Mouse (Mus musculus) cerebellum, adult 18-20 months (tissue): Measurements from ENCODE around the gene Sox9.
A peak's percentile ranks its signal among the peaks of the same experiment; 100 is the strongest.

Experiments
- DNase-seq, 2 experiments: peaks; one replicate each; pipeline ENCODE4 v3.0.0; 2021

The Sox9 gene

DNA sequence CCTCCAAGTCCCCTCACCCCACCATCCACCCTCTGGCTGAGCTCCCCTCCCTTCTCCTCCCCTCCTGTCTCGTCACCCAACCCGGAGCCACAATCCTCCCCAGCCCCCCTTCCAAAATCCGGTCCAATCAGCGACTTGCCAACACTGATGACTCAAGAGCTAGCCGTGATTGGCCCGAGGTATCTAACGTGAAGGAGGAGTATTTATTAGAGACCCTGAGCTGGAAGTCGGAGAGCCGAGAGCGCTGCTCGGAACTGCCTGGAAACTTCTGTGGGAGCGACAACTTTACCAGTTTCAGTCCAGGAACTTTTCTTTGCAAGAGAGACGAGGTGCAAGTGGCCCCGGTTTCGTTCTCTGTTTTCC lies at the start of gene Sox9:
Gene Sox9, plus strand, starts transcription at position 231 of the 363 bp plus-strand sequence.
- DNase-seq, result peak; percentile 19 to 35

DNA sequence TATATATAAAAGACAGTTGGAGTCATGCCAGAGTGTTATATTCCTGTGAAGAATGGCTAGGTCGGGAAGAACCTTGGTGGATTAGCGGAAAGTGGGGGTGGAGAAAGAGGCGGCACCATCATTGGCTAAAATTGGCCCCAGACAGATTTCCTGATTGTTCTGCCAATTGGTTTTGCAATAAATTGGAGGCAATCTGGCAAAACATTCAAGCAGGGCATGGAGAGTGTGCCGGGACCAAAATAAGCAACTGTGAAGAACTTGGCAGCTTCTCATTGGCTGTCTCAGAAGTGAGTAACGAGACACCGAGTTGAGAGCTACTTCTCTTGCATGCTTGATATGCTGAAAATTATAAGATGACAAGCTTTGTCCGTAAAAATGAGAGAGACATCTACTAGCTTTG lies 49.6 kb upstream of the Sox9 start:
- no peak for DNase-seq

DNA sequence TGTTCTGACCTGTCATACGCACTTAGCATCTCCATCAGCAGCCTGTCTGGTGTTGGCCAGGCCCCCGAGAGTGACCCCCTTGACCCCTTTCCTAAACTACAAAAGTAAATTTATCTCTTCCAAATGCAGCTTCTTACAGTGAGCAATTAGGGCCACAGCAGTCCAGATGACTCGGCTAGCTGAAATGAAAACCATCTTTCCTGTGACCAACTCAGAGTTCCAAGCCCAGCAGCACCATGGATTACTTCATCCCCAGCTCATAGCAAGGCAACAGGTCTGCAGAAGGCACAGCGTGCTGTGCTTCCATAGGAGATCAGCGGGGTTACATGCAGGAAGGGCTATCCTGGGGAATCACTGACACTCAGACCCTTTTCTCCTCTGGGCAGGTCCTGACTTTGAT lies 45.0 kb upstream of the Sox9 start:
- DNase-seq, result no peak

DNA sequence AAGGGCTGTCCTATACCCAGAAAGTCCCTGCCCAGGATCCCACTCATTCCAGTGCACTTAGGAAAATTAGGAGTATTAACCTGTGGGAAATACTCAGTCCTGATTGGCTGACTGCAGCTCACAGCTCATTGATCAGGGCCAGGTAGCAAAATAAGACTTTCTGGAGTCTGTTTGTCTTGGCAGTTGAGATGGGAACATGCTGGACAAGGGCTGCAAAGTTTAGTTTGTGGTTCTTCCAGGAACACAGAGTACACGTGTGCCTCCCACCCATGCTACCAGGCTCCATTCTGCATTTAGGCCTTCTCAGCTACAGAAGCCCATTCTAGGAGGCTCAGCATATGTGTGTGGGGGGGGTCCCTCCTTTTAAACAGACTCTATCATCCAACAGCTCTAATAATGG lies 42.3 kb upstream of the Sox9 start:
- DNase-seq, result no peak

DNA sequence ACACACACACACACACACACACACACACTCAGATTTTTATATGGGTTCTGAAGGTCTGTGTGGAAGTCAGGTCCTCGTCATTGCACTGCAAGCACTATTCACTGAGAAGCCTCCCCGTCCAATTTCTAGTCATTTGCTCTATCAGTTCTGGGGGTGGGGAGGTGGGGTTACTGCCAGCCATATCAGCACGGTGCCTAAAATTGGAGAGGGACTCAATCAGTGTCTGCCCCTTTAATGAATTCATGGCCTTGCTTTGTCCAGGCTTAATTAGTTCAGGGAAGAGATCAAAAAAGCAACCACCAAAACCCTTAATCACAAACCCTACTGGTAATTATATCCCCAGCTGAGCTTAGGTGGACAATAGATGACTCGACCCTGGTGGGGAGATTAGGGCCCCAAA lies 25.5 kb upstream of the Sox9 start:
- no peak for DNase-seq

DNA sequence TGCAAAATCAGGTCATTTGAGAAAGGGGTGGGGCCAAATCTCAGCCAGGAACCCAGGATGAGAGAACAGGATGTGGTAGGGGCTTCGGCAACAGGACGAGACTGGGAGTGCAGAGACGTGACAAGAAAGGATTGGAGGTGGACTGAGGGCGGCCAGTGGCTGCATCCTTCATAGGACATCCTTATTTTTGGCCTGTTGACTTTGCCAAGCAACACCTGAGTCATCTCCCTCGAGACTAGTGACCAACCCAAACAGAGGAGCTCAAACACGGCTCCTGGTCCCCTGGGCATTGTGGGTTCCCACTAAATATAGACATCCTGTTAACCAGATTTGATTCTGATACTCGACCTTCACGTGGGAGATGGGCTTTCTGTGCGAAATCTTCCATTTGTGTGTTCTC lies 24.0 kb upstream of the Sox9 start:
- no peak for DNase-seq

DNA sequence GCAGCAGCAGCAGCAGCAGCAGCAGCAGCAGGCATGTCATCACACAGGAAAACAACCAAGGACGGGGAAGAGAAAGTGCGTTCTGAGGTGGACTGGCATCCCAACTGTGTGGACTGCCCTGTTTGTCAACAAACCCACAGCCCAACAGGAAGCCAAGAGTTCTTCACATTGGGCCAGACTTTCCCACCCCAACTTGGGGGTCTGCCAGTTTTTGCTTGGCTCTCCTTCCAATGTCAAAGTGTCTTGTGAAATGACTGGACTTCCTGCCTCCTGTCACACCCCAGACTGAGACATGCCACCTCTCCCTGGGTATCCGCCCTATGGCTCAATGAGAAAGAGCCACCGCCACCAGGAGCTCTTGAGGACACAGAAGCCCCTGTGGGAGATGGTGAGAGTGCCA lies 15.1 kb upstream of the Sox9 start:
- DNase-seq, result no peak

DNA sequence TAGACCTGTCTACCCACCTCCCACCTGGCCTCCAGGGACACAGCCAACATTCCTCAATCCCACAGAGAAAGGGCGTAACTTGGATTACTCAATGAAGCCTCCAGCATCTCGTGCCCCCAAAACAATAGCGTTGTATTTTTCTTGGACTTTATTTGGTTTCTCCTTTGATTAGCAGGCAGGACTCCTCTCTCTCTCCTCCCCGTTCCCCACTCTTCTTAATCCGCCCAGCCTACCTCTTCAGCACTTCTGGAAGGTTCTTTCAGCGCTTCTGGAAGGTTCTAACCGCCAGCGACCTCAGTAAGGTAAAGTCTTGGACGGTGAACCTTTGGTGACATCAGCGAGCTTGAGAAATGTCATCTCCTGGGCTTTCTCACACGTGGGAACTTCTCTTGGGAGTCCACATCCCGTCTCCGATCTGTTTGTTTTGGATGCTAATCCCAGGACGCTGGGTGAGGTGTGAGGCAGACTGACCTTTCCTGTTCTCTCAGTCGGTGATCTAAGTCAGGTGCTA lies 14.4 kb upstream of the Sox9 start:
- no peak for DNase-seq

DNA sequence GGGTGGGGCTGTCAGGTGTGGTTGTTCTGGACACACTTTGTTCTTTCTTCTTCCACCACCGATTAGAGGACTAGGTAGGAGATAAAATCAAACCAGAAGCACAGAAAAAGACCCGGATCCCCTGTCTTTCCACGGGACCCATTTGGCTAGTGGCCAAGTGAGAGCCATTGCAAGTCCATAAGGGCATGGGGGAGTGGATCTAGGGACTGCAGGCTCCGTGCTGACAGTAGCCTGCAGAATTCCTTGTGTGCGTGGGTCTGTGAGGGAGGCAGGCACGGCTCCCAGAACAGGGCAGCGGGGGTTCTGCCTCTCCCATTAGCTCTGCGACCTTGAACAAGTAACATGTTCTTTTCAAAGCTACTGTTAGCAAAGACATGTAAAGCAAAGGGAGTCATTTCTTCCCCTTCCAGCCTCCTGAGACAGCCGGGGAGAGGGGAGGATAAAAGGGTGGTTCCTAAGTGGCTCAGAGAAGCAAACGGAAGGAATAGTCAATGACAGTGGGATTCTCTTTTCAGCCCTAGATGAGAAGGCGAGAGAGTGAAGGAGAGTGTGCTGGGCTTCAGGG lies 9.2 kb upstream of the Sox9 start:
- DNase-seq, result no peak

DNA sequence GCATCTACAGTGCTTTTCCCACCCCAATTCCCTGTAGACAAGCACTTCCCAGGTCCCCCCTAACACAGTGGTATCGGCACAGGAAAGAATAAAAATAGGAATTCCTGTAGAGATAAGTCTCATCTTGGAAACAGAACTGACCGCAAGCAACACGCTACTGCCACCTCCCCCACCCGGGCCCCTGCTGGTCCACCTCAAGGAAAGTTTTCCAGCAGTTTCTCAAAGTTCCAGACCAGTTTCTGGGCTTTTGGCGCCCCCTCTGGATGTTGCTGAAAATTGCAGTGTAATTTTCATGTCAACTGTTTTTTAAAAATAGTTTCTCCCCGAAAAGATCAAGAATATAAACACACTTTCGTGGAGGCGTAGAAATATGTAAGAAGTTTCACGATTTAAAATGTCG lies 2.3 kb upstream of the Sox9 start:
- no peak for DNase-seq

DNA sequence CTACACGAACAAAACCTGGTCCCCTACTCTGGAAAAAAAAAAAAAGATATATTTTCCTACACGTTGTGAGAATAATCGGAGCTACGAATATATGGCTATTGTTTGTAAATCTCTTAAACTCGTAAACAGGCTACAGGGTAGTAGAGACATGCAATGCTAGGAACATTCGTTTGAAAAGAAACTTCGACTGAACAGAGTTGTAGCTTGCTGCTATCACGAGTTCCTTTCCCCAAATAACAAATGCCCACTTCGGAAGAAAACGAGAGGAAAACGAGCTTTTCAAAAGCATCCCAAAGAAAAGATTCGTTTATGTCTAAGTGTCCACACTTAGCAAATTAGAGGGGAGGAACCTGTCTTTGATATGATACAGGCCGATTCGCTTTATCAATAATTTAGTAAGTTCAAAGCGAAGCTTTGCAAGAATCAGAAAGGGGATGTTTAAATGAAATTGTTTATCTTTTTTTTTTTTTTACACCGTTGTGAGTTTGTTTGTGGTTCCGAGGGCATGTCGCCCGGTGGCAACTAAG lies 1.6 kb upstream of the Sox9 start:
- DNase-seq, result no peak

DNA sequence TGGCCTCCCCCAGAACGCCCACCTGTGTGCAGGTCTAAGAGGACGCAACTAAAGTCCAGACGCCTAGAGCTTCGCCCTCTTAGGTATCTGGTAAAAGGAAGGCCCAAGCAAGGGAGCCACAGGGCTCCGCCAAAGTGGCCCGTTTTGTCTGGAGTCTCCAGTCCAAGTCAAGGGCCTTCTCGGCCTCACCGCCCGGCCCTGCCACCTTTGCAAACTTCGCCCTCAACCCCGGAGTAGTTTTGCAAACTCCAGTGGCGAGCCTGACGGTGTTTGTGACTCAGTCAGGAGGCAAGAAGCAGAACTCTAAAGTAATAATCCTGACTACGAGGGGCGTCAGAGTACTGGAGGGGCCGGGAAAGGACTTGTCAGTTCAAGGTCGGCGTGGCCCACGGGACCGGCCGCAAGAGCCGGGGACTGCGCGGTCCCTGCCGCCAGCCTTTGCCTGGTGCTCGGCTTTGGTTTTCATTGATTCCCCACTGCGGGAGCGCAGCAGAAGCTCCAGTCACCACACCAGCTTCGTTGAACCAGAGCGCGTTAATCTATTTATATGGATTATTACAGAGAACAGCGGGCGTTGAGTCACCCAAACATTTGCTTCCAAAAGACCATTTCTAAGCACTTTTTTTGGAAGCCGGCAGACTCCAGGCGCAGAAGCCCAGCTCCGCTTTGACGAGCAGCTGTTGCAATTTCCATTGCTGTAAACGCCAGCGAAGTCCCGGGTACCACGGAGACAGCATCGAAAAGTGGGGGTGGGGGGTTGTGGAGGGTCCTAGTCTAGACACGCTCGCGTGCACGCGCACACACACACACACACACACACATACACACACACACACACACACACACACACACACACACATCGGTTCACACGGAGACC lies 751 bp upstream of the Sox9 start:
- DNase-seq, result no peak

DNA sequence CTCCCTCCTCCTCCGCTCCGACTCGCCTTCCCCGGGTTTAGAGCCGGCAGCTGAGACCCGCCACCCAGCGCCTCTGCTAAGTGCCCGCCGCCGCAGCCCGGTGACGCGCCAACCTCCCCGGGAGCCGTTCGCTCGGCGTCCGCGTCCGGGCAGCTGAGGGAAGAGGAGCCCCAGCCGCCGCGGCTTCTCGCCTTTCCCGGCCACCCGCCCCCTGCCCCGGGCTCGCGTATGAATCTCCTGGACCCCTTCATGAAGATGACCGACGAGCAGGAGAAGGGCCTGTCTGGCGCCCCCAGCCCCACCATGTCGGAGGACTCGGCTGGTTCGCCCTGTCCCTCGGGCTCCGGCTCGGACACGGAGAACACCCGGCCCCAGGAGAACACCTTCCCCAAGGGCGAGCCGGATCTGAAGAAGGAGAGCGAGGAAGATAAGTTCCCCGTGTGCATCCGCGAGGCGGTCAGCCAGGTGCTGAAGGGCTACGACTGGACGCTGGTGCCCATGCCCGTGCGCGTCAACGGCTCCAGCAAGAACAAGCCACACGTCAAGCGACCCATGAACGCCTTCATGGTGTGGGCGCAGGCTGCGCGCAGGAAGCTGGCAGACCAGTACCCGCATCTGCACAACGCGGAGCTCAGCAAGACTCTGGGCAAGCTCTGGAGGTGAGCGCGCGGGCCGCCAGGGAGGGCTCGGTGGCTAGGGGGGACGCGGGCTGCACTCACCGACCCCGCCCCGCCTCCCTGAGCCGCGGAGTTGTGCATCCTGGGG lies 515 bp downstream of the Sox9 start:
- DNase-seq, result no peak

DNA sequence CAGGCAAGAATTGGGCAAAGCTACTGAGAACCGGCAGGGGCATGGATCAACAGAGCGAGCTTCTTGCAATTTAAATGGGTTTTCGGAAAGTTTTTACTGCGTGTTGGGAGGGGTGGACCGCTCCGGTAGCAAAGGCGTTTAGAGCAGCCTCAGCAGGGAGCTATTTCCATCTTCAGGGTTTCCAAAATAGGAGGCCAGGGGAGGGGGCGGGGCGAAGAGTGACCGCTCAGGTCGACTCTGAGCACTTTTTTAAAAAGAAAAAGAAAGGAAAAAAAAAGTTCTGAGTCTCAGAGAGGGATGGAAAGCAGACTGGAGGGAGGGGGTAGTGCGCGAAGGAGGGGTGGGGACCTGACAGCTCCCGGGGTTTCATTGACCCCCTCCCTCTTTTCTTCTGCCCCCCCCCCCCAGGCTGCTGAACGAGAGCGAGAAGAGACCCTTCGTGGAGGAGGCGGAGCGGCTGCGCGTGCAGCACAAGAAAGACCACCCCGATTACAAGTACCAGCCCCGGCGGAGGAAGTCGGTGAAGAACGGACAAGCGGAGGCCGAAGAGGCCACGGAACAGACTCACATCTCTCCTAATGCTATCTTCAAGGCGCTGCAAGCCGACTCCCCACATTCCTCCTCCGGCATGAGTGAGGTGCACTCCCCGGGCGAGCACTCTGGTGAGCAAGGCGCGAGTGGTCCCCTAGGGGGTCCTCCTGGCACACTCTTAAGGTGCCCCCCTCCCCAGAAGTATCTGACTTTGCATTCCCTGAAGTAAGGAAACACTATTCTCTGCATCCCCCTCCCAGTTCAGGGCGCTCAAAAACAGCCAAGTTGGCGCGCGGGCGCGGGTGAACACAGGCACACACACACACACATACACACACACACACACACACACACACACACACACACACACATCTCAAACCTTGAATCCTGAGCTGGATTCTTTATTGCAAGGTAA lies 1.6 kb downstream of the Sox9 start:
- no peak for DNase-seq

DNA sequence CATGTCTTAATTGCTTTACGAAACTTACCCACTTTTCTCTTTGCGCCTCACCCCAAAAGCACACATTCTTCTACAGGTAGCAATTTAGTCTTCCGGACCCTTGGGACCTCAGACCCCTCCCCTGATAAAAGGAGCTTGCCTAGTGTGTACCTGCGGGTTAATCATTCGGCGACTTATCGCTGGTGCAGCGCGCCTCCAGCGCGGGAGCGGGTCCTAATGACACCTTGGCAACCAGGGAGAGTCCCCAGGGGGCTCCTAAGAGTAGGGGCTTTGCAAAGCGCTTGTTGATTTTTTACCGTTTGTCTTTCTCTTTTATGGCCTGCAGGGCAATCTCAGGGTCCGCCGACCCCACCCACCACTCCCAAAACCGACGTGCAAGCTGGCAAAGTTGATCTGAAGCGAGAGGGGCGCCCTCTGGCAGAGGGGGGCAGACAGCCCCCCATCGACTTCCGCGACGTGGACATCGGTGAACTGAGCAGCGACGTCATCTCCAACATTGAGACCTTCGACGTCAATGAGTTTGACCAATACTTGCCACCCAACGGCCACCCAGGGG lies 2.4 kb downstream of the Sox9 start:
- DNase-seq, result no peak

DNA sequence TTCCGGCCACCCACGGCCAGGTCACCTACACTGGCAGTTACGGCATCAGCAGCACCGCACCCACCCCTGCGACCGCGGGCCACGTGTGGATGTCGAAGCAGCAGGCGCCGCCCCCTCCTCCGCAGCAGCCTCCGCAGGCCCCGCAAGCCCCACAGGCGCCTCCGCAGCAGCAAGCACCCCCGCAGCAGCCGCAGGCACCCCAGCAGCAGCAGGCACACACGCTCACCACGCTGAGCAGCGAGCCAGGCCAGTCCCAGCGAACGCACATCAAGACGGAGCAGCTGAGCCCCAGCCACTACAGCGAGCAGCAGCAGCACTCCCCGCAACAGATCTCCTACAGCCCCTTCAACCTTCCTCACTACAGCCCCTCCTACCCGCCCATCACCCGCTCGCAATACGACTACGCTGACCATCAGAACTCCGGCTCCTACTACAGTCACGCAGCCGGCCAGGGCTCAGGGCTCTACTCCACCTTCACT lies 2.9 kb downstream of the Sox9 start:
- DNase-seq, result no peak

DNA sequence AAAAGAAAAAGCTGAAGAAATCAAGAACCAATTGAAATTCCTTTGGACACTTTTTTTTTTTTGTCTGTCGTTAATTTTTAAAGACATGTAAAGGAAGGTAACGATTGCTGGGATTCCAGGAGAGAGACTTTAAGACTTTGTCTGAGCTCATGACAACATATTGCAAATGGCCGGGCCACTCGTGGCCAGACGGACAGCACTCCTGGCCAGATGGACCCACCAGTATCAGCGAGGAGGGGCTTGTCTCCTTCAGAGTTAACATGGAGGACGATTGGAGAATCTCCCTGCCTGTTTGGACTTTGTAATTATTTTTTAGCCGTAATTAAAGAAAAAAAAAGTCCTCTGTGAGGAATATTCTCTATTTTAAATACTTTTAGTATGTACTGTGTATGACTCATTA lies 3.6 kb downstream of the Sox9 start:
- DNase-seq, result no peak

DNA sequence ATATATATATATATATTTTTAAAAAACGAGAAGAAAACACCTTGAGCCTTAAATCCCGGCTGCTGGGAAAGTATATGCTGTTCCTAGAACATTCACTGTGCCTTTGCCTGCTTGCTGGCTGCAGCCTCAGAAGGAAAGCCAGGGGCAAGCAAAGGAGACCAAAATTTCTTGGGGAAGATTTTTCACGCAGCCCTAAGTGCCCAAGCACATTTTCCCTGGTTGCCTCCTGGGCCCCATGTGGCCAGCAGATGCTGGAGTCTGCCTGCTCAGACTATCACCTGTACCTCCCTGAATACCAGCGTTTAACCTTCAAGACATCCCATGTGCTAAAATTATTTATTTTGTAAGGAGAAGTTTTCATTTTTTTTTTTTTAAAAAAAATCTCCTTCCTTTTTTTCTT lies 4.4 kb downstream of the Sox9 start:
- DNase-seq, result no peak

DNA sequence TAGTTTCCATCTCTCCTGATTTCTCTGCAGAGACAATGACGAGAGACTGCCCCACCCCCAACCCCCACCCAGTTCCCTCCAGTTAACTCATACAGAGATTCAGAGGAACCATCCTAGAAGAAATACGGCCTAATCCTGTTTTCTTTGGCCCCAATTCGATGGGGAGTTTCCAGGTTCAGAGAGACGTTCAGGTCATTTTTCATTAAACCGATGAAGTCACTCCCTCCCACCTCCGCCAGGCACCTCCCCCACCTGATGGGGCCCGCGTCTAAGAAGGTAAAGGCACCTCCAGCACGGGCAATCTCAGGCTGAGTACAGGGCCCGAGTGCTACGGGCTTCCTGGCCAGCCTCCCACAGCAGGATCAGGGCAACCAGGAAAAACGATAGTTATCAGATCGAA lies 6.3 kb downstream of the Sox9 start:
- DNase-seq, result no peak

DNA sequence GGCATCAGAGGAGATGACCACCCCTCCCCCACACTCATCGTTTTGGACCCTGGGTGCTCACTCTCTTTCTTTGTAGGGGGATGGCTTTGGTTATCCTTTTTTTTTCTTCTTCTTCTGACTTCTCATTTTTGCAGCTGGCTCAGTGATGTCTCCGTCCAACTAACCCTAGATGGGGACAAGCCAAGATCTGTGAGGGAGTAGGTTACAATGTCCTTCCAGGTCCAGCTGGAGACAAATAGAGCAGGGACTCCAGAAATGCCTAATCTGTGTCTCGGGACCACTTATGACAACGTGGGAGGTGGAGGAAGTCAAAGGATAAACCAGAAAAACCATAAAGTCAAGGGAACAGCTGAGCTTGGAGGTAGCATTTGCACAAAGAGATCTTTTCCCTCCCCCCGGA lies 14.4 kb downstream of the Sox9 start:
- no peak for DNase-seq

DNA sequence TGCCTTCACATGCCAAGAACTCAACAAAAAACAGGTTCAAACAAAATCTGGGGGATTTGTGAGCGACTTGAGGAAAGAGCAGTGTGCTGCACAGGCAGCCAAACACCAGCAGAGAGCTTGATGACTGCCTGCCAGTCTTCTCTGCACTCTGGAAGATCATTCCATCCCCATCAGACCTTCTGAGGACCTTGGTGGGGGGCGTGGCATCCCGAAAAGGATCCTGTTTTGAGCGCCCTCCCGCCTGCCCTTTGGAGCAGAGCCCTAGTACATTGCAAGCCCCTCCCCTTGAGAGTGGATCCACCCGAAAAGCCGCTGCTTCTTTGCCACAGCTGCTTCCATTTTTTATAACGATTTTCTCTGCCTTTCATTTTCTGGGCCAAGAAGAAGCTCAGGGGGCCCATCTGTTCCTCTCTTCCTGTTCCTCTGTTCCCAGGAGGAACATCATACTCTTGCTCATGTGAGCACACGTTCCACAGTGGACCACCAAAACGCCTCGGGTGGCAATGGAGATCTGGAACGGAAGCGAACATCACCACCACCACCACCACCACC lies 16.9 kb downstream of the Sox9 start:
- DNase-seq, result no peak
